Mouse (Mus musculus): ENCODE measurements at regions not wholly inside any gene's neighbourhood (a gene's known extent, or its start where the extent isn't known, plus 50 kb on each side); places are given as distances from the start of the nearest gene placed in this dataset.
A peak's percentile ranks its signal among the peaks of the same experiment; 100 is the strongest.
"Not testable (repeated sequence)": the region's sequence is repeated elsewhere in the genome, so short reads cannot be mapped to it uniquely, and the experiment has no call there.

- not testable (repeated sequence) for DNase-seq (ENCODE audit: low read depth)
Measured at GRCm38 (mm10) chr16:21102033-21102432, 51.8 kb downstream of the Teddm3 start.

- DNase-seq (ENCODE audit: low read depth): not testable (repeated sequence)
Measured at GRCm38 (mm10) chr16:21100126-21100525, 53.7 kb downstream of the Teddm3 start.

- no peak for DNase-seq (ENCODE audit: low read depth)
Measured at GRCm38 (mm10) chr16:21074779-21075148, 79.0 kb downstream of the Teddm3 start.

GRCm38 (mm10) chr16:21074082-21074778 lies 79.6 kb downstream of the Teddm3 start:
- not testable (repeated sequence) for DNase-seq (ENCODE audit: low read depth)

GRCm38 (mm10) chr16:21060211-21060610 lies 93.6 kb downstream of the Teddm3 start:
- no peak for DNase-seq (ENCODE audit: low read depth)

- no peak for DNase-seq (ENCODE audit: low read depth)
Measured at GRCm38 (mm10) chr16:21054772-21055171, 99.0 kb downstream of the Teddm3 start.

GRCm38 (mm10) chr16:21022087-21022486 lies 131.7 kb downstream of the Teddm3 start:
- DNase-seq (ENCODE audit: low read depth): peak; percentile 8

- DNase-seq (ENCODE audit: low read depth): no peak
Measured at GRCm38 (mm10) chr16:21004871-21005270, 148.9 kb downstream of the Teddm3 start.

GRCm38 (mm10) chr16:21001126-21001525 lies 152.7 kb downstream of the Teddm3 start:
- no peak for DNase-seq (ENCODE audit: low read depth)

- DNase-seq (ENCODE audit: low read depth): no peak
Measured at GRCm38 (mm10) chr16:20990524-20990923, 163.3 kb downstream of the Teddm3 start.

GRCm38 (mm10) chr16:20975406-20975805 lies 178.4 kb downstream of the Teddm3 start:
- no peak for DNase-seq (ENCODE audit: low read depth)

- DNase-seq (ENCODE audit: low read depth): no peak
Measured at GRCm38 (mm10) chr16:20972442-20972841, 181.4 kb downstream of the Teddm3 start.

GRCm38 (mm10) chr16:20958905-20959304 lies 194.9 kb downstream of the Teddm3 start:
- peak; percentile 5 for DNase-seq (ENCODE audit: low read depth)

GRCm38 (mm10) chr16:20936722-20937121 lies 202.4 kb upstream of the Thpo start:
- no peak for DNase-seq (ENCODE audit: low read depth)

GRCm38 (mm10) chr16:20934846-20935245 lies 200.5 kb upstream of the Thpo start:
- not testable (repeated sequence) for DNase-seq (ENCODE audit: low read depth)

GRCm38 (mm10) chr16:20930003-20930402 lies 195.7 kb upstream of the Thpo start:
- DNase-seq (ENCODE audit: low read depth): peak; percentile 32

GRCm38 (mm10) chr16:20925776-20926175 lies 191.5 kb upstream of the Thpo start:
- not testable (repeated sequence) for DNase-seq (ENCODE audit: low read depth)

- not testable (repeated sequence) for DNase-seq (ENCODE audit: low read depth)
Measured at GRCm38 (mm10) chr16:20910864-20911263, 176.6 kb upstream of the Thpo start.

- not testable (repeated sequence) for DNase-seq (ENCODE audit: low read depth)
Measured at GRCm38 (mm10) chr16:20908467-20909351, 174.4 kb upstream of the Thpo start.

GRCm38 (mm10) chr16:20895734-20896133 lies 161.4 kb upstream of the Thpo start:
- peak; percentile 72 for DNase-seq (ENCODE audit: low read depth)

- peak; percentile 80 for DNase-seq (ENCODE audit: low read depth)
Measured at GRCm38 (mm10) chr16:20871726-20872125, 137.4 kb upstream of the Thpo start.

- no peak for DNase-seq (ENCODE audit: low read depth)
Measured at GRCm38 (mm10) chr16:20866771-20867170, 132.5 kb upstream of the Thpo start.

- DNase-seq (ENCODE audit: low read depth): no peak
Measured at GRCm38 (mm10) chr16:20861256-20861655, 126.9 kb upstream of the Thpo start.
